Mouse (Mus musculus) c-Kit-positive CD71-positive TER-119-negative erythroid progenitor cells, embryonic 14.5 days (primary cell): ENCODE data around the gene Cntn6.

Experiments used
- DNase-seq: peaks from one replicate; pipeline ENCODE4 v3.0.0-alpha.2; 2013; ENCODE audit warnings: low read depth

Cntn6 gene

DNA sequence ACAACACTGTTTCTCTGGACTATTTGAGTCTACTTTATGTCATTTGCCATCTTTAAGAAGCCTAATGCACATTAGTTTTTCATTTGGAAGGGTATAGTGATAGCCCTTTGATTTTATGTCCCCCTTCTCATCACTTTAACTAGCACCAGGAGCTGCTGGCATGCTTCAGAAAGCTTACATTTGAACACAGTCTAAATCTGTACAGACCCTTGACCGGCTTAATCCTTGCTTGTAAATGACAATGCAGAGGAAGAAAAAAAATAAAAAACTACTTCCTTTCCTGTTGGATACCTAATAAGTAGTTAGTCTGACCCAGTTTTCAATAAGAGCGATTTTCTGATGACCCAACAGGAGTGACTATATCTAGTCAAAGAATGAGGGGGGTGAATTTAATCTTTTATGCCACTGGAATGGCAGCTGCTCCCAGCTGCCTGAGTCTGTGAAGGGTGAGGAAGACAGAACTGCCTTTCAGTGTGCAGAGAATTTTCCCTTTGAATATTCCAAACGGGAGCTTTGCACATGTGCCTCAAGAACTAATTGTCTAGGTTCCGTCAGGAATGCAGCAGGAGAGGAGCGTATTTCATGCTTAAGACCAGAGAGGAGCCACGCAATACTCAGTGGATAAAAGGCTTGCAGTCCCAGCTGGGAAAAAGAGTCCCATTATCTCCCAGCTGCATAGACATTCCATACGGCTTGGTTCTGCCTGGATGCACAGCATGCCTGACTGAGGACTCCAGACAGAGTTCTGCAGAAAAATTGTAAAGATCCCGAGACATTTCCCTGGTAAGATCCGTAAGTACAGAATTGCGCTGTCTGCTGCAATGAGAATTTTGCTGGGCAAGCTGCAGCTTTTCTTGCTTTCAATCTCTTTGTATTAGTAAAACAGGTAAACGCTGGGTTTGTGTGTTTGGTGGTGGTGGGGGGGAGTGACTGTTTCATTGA is at the start of gene Cntn6:
Cntn6 (plus strand) TSS at position 301 of the 942 bp plus-strand sequence.
- DNase-seq: no peak

DNA sequence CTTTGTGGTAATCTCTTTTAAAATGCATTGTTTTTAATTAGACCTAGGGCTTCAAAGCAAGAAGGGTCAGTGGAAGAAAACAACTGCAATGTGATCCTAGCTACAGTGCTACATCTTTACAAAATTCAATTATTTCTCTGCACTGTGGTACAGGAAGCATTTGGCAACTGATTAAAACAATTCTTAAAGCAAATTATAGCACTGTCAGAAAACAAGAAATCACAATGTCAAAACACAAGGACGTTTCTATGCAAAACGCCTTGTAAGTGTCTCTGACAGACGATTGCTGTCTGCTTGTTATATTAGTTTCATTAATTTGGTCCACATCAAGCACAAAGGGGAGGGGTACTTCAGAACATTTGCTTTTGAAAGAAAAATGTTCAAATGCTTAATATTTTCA is 48.9 kb upstream of the Cntn6 start:
- DNase-seq: no peak

DNA sequence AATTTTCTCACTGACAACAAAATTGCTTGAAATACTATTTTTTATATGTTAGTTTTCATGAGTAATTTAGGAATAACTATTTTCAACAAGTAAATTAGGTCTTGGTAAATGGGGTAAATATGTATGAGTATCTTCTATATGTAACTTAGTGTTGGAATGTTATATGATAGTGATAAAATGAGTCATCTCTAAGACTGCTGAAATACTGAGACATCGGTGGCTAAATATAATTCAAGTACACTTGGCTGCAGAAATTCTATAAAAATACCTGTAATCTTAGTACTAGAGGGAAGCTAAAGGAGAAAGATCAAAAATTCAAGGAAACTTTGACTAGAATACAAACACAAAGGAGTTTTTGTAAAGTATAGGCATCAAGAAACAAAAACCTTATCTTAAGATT is 21.9 kb upstream of the Cntn6 start:
- no peak for DNase-seq

DNA sequence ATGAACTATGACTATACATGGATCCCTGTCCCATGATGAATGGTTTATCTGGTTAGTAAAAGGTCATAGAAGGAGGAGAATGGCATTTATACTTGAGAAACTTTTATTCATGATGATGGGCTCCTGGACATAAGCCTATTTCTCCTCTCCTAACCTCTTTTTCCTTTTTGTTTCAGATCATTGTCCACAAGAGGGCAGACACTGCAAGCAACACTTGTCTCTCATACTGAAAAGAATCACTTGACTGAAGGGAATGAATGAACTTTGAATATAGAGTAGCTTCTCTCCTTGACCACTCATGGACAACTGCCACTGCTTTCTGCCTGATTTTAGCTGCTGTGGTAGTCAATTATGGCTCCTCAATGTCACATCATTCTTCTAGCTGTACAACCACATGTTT is 13.3 kb upstream of the Cntn6 start:
- DNase-seq: no peak

DNA sequence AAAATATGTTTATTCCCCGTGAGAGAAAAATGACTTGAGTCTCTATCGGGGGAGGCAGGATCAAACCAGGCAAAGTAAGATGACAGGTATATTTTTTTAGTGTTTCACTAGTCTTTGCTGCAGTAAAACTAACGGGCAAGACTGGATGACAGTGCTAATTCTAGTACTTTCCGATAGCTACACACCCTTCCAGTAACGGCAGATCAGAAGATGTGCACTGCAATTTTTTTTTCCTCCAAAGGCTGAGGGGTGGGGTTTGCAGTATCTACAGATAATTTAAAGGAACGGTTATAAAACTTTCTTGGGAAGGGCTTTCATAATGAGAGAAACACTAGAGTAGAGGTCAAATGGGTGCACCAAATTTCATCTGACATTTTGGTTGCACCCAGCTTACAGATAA is 869 bp downstream of the Cntn6 start:
- DNase-seq: no peak

DNA sequence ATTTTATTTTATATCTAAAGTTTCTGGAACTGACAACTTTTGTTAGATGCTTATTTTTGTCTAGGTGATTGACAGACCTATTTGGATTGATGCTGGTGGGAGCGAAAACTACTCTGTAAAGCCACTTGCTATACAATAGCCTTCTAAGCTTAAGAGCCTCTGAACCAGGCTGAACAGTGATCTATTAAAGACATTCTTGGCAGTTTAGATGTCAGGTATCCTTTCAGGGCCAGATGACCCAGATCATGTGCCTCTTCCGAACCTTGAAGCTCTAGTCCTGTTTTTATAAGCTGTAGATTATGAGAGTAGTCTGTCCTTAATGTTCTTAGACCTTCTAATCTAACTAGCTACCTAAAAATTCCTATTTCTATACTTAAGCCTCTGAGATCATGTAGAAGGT is 3.2 kb downstream of the Cntn6 start:
- no peak for DNase-seq

DNA sequence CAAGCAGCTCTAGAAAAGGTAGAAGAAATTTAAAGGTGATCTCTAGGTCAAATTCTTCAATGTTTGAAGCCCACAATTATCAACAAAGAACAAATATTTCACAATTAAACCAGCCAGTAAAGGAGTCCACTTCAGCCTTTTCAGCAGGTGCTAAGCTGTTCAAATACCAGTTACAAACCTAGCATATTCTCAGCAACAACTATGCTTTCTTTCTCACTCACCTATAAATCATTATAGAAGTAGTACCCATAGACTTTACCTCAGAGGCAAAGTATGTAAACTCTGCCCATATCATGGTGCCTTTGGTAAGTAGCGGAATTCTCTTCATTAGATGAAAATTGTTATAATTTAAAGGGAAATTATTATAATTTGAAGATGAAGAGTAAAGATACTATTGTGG is 71.4 kb downstream of the Cntn6 start:
- no peak for DNase-seq

GRCm38 (mm10) chr6:104569564-104569963 is 77.0 kb downstream of the Cntn6 start:
- no peak for DNase-seq

- DNase-seq: no peak
Measured at GRCm38 (mm10) chr6:104588028-104588427, 95.4 kb downstream of the Cntn6 start.

DNA sequence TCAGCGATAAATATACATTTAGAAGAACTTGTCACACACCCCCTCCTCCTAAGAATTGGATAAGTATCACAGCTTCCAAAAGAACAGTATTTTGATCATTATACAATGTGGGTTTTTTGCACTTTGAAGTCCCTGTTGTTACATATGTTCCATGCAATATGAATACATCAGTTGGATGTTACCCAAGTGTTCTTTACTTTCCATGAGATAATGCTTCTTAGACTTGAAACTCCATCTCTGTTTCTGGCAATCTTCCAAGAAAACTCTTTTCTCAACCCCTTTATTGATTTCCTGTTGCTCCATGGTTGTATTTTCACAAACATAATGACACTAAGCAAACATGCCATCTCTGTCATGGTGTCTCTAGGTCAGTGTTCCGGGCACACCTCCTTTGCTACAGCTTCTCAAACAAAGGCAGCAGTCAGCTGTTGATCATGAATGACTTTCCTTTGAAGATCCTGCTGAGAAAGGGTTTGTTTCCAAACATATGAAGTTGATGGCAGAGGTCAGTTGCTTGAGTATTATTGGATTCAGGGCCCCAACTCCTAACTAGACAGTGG is 108.3 kb downstream of the Cntn6 start:
- DNase-seq: no peak

DNA sequence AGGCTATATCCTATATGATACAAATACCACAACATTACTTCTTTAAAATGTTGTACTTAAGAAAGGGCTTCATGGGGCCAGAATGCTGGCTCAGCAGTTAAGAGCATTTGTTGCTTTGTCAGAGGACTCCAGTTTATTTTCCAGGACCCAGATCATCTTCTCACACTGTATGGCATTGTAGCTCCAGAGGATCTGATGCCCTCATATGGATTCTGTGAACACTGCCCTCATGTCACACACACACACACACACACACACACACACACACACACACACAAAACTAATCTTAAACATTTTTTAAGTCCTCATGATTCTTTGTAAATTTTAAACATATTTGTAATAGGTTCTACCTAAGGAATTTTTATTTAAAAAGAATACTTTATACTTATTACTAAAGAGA is 110.3 kb downstream of the Cntn6 start:
- no peak for DNase-seq

DNA sequence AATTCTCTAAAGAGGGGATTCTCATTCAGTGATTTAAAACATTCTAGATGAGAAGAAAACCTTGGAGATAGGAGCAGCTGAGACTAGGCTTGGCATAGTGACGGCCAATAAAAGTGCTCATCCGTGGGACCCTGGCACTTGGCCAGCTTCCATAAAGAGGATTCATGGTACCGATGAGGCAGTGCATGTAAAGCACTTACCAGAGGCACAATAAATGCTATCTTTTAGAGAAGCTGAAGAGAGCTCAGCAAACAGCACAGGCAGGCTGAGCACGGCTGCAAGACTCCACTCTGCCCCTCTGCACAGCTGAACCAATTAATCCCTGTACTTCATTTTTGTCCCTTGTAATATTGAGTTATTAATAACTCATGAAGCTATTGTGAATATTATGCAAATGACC is 110.8 kb downstream of the Cntn6 start:
- no peak for DNase-seq

DNA sequence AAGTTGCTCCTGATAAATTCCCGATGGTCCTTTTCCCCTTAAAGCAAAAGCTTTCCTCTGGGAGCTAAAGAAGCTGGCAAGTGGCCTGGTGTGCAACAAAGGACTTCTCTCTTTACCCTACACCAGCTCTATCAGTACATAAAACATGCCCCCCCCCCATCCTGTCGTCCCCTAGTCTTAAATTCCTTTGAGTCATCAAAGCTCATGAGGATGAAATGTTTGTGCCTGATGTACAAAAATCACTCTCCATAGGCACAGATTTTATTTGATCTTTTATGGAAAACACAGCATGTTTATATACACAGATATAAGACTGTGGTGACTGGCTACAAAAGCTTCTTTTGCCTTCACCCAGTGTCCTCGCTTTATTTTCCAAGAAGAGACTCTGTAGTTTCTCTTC is 112.6 kb downstream of the Cntn6 start:
- DNase-seq: no peak

DNA sequence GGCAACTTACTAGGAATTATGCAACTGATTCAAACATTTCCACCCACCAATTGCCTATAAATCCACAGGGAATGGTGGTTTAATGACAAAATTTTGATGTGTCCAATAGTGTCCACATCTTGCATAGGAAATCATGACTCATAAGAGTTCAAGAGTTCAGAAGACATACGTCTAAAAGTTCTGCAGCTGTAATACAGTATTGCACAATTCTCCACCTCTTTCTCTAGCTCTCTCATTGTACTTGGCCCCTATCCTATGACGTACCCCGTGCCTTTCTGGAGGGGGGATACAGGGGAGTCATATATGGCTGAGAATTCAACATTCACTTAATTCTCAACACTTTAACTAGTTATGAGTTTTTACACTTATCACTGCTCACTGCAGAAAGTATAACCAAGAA is 160.9 kb downstream of the Cntn6 start:
- no peak for DNase-seq

GRCm38 (mm10) chr6:104668701-104669100 is 176.1 kb downstream of the Cntn6 start:
- DNase-seq: no peak

DNA sequence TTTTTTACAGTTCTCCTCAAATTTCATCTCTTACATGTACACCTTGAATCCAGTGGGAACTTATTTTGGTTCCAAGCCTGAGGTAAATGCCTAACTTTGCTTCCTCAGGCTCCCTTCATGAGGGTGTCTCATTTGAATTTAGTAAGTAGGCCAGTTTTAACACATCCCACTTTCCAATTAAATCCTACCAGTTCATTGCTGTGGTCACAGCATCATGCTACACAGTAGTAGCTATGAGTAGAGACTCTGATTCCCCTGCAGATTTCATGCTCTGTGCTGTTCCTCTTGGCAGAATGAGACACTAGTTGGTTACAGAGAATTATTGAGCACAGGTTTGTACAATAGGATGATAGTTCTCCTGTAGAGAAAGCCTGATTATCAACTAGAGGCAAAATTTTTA is 181.7 kb downstream of the Cntn6 start:
- no peak for DNase-seq

GRCm38 (mm10) chr6:104679809-104680495 is 187.4 kb downstream of the Cntn6 start:
- no peak for DNase-seq

GRCm38 (mm10) chr6:104687980-104688379 is 195.4 kb downstream of the Cntn6 start:
- DNase-seq: no peak

DNA sequence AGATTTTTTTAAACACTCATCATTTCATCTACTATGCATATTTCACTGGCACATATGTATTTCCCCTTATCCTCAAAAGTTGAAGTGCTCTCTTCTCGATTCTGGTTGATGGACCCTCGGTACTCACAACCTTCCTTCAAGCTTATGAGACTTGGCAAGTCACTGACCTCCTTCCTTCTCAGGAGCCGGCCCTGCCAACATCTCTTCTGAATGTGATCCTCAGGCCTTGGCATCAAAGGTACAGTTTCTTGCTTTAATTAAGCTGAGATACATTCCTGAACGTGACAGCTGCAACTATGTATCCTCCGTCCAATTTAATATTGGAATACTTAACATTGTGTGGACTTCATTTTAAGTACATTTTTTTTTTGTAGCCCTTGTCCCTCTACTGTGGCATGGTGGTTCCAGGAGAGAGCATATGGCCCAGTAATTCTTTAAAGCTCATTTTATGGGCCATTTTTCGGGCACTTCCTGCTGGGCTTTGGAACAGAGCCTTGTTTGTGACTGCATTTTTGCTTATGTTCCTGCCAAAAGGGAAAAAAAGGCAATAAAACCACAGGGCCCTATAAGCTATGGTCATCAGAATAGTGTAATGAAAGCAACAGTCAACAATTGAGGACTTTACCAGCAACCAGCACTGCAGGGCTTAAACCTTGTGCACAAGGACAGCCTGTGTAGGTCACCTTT is 196.0 kb downstream of the Cntn6 start:
- DNase-seq: no peak

DNA sequence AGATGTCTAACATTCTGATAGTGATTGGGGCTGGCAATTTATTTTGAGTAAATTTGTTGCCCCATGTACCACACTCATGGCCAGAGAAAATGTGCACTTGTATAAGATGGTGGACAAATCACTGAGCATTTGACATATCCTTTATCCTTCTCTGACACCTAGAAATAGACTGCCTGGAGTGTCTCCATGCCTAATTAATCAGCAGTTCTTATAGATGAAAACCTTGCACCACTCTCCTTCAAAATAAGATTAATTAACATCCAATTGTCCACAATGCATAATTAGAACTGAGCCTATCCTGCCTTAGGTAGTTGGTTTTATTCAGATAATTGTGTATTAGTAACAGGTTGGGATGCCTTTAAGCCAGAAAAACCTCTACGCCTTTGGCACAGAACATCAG is 236.0 kb downstream of the Cntn6 start:
- DNase-seq: no peak

GRCm38 (mm10) chr6:104734256-104734655 is 241.7 kb downstream of the Cntn6 start:
- no peak for DNase-seq

GRCm38 (mm10) chr6:104738999-104739398 is 246.4 kb downstream of the Cntn6 start:
- DNase-seq: no peak

DNA sequence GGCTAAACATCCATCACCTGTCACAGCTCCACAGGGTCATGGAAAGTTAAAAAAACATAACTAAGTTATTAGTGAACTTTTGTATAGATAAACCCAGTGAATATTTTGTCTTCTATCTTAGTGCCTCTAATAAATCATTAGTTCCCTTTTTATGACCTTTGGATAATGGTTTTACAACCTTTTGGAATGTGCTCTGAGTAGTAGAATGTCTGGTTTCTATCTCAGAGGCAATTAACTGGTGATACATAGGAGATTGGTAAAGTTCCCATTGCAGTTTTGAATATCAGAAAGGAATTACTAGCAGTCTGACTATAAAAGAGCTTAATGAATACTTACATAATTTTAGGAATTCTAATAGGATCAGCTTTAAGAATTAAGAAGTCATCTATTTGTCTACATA is 265.5 kb downstream of the Cntn6 start:
- no peak for DNase-seq
